In genomic region chr12:80251554-80251953, GRCm38 (mm10) we compare ENCODE assay signal across 16 mouse cellular contexts.
"Had no signal": no experiment of that assay in that cellular context is flagged by ENCODE, and none has a peak within 500 bp of the region (broad histone marks: within the 10 kb centered on the region; RNA-seq: fewer than 3 reads in every experiment).

No protein-coding gene starts in this region.

- H3K36me3 ChIP-seq: intestine, embryonic 15.5 days; liver, embryonic 12.5 days; lung, embryonic 15.5 days; midbrain, embryonic 10.5 days; neural tube, embryonic 15.5 days had no signal

- H3K27me3 ChIP-seq: intestine, embryonic 15.5 days; liver, embryonic 12.5 days; lung, embryonic 15.5 days; neural tube, embryonic 15.5 days had no signal

- H3K4me2 ChIP-seq: intestine, embryonic 15.5 days; liver, embryonic 12.5 days; lung, embryonic 15.5 days; neural tube, embryonic 15.5 days had no signal

- DNase-seq: kidney, adult 8-10 months; kidney, postnatal 36 days; layer of hippocampus, adult 9-11 months; layer of hippocampus, postnatal 36 days; lung, postnatal 4 days; midbrain, embryonic 14.5 days; right cerebral cortex, adult 18-20 months; thymus, adult 18-20 months; thymus, postnatal 14 days had no signal

- ATAC-seq: intestine, embryonic 15.5 days; liver, embryonic 12.5 days had no signal

- H3K9me3 ChIP-seq: intestine, embryonic 15.5 days; liver, embryonic 12.5 days; lung, embryonic 15.5 days; midbrain, embryonic 10.5 days; neural tube, embryonic 15.5 days had no signal

- H3K9ac ChIP-seq: intestine, embryonic 15.5 days; liver, embryonic 12.5 days; lung, embryonic 15.5 days; neural tube, embryonic 15.5 days had no signal

- H3K4me3 ChIP-seq: intestine, embryonic 15.5 days; liver, embryonic 12.5 days; lung, embryonic 15.5 days; midbrain, embryonic 10.5 days; myocyte; neural tube, embryonic 15.5 days had no signal

- H3K27ac ChIP-seq: intestine, embryonic 15.5 days; kidney, postnatal 0 days; liver, embryonic 12.5 days; lung, embryonic 15.5 days; midbrain, embryonic 10.5 days; neural tube, embryonic 15.5 days had no signal
